Comparison of ENCODE assay signal across 15 mouse cellular contexts in genomic region chr5:111446652-111447051, GRCm38 (mm10). TPM values are rescaled to one million over a fixed set of nuclear protein-coding genes. Genes with fewer than 3 reads are reported as not detected.
DNase-seq lines count a peak whose midpoint lies in the region; ATAC-seq lines count a peak whose summit lies in the region.
"Had no signal": no experiment of that assay in that cellular context is flagged by ENCODE, and none has a peak within 500 bp of the region (broad histone marks: within the 10 kb centered on the region; RNA-seq: fewer than 3 reads in every experiment).

No protein-coding gene starts in this region.

- H3K4me2 ChIP-seq in forebrain, embryonic 15.5 days (replicated peaks), result no peak overlapping the region
- H3K4me2 ChIP-seq: embryonic facial prominence, embryonic 13.5 days had no signal

- no peak overlapping the region for H3K4me3 ChIP-seq in forebrain, embryonic 15.5 days
- H3K4me3 ChIP-seq: embryonic facial prominence, embryonic 13.5 days had no signal

- ATAC-seq in forebrain, embryonic 15.5 days (replicated peaks), result no peak
- no peak for ATAC-seq in frontal cortex, adult (ENCODE audit: low TSS enrichment)
- ATAC-seq: inflammation-experienced regulatory T-cells, adult 6 months had no signal

- H3K4me1 ChIP-seq in forebrain, embryonic 15.5 days, result peaks cover 70% of the 10 kb centered on the region

- 14% methylated on average over 7 of the region's 7 CpGs for WGBS in forebrain, embryonic 15.5 days

- H3K27ac ChIP-seq in forebrain, embryonic 15.5 days (replicated peaks), result 0 out of 2 replicates have a peak overlapping the region, but pooled peaks have one; percentile 24
- H3K27ac ChIP-seq: embryonic facial prominence, embryonic 13.5 days had no signal

- H3K36me3 ChIP-seq in forebrain, embryonic 15.5 days, result peaks cover 11% of the 10 kb centered on the region

- DNase-seq in embryo, embryonic 10 days (ENCODE audit: low spot score), result peak; percentile 71
- DNase-seq in embryo, embryonic 11 days, result peak; percentile 58
- DNase-seq in mesoderm, embryonic 11.5 days (ENCODE audit: low read depth, low spot score), result peak; percentile 19
- no peak for DNase-seq in lung, postnatal 10 days
- DNase-seq in spleen, postnatal 14 days (ENCODE audit: low spot score in 2 of 2), result no peak
- no peak for DNase-seq in kidney, postnatal 25 days
- DNase-seq: cerebellum, postnatal 14 days; heart, adult 18-20 months; left cerebral cortex, postnatal 4 days; lung, adult 18-20 months; lung, postnatal 36 days had no signal

- no peaks in the 10 kb centered on the region for H3K9me3 ChIP-seq in forebrain, embryonic 15.5 days
- H3K9me3 ChIP-seq: embryonic facial prominence, embryonic 13.5 days had no signal

- no peak overlapping the region for H3K9ac ChIP-seq in forebrain, embryonic 15.5 days (replicated peaks)
- H3K9ac ChIP-seq: embryonic facial prominence, embryonic 13.5 days had no signal

- H3K27me3 ChIP-seq in forebrain, embryonic 15.5 days, result no peaks in the 10 kb centered on the region
- H3K27me3 ChIP-seq: embryonic facial prominence, embryonic 13.5 days had no signal

RNA-seq across cellular contexts. Expression of gene Mn1, which starts 29.5 kb away (rescaled TPM):
- polyA plus RNA-seq in forebrain, embryonic 15.5 days (2015; fragmentation: Nextera tagmentation; extraction: Ambion mirVana), result 102 and 109 TPM in 2 replicates
- polyA plus RNA-seq: inflammation-experienced regulatory T-cells, adult 6 months had no signal

Comparison
In these comparisons a context has a peak if more than half of its experiments do, and no peak if none do; other contexts are left out.
1. DNase-seq: peak in embryo, embryonic 10 days (single experiment), embryo, embryonic 11 days (single experiment) and mesoderm, embryonic 11.5 days (single experiment); none in lung, postnatal 10 days (single experiment), spleen, postnatal 14 days (0 of 2) and kidney, postnatal 25 days (0 of 2).